Mouse (Mus musculus) left cerebral cortex, postnatal 25 days (tissue): ENCODE measurements around the gene Osbpl8. TPM values are rescaled to one million over a fixed set of nuclear protein-coding genes. Genes with fewer than 3 reads are reported as not detected.
"Not testable (repeated sequence)": the region's sequence is repeated elsewhere in the genome, so short reads cannot be mapped to it uniquely, and the experiment has no call there.

Experiments used
- DNase-seq, 2 experiments: peaks; one replicate each; pipeline ENCODE4 v3.0.0; 2022; ENCODE audit warnings: low spot score in 2 of 2, mixed read lengths in 1 of 2
- intact Hi-C: fragments of 180-260 bp; cut with DNase I; formaldehyde crosslinking; loops from one replicate; pipeline ENCODE4 v1.15.1; 2025
- total RNA-seq, 2 experiments: library from RNA; stranded (reverse); gene quantifications; 2 replicates each; pipeline ENCODE4 v1.2.3; 2021

The Osbpl8 gene
- total RNA-seq, 2 experiments from 2014 or later = 90.9 to 98.6 TPM

DNA sequence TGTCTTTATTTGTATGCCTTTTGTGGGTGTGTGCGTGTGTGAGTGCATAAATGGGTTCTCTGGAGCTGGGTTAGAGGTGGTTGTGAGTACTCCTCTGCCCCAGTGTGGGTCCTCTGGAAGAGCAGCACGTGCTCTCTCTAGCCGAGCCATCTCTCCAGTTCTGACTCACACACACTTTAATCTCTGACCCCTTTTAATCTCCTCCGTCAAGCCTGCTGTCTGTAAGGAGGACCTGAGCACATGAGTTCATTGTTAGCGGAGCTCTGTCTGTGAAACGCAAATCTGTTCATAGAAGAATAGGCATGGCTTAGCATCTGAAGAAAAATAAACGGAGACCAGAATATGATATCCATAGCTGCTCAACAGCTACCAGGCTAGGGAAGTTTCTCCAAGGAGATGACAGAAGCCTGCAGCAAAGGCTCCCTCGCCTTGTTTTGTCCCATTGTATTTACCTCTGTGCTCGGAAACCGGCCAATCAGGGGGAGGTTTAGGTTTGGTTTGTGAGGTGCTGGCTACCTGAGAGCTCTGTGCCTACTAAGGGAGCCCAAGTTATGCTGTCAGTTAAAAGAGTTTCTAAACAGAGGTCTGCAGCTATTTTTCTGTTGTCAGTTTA is 58.8 kb downstream of the Osbpl8 start:
- intact Hi-C loops = loop anchor here (10.0 kb wide), 1 partner anchor 701 kb away; no protein-coding TSS in a partner anchor
- no peak for DNase-seq

DNA sequence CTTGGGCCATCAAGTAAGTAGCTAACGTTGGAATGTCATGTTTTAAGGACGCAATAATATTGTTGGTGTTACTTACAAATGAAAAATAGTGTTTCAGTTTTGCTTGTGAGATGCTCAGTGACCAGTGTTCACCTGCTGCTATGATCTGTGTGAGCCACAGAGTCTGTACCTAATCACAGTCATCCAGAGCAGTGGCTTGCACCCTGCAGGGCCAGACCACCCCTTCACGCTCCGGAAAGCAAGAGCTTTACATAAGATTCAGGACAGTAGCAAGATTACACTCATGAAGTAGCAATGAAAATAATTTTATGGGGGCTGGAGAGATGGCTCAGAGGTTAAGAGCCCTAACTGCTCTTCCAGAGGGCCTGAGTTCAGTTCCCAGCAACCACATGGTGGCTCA is 60.1 kb downstream of the Osbpl8 start:
- intact Hi-C loops = loop anchor here (5.0 to 10.0 kb wide), 2 partner anchors 73 to 700 kb away; partner anchors contain the start of gene Bbs10
- DNase-seq = no peak

DNA sequence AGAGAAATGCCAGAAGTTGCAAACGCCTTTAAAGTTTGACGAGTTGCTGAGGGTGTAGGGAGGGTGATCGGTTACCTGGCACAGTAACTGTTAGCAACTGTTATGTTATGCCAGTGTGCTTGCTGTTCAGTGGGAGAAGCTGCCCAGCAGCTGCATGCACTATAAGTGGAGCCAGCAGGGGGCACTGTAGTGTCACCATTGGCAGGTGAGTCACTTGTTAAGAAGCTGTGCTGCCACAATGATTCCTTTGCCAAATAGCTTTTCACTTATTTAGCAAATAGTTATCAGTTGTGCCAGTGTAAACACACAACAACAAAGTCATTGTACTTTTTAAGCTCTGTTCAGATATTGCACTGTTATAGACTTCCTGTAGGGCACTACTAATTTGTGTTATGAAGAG is 62.0 kb downstream of the Osbpl8 start:
- DNase-seq = peak; percentile 92 to 94
- intact Hi-C loops = loop anchor here (5.0 to 10.0 kb wide), 2 partner anchors 71 to 698 kb away; partner anchors contain the start of gene Bbs10

DNA sequence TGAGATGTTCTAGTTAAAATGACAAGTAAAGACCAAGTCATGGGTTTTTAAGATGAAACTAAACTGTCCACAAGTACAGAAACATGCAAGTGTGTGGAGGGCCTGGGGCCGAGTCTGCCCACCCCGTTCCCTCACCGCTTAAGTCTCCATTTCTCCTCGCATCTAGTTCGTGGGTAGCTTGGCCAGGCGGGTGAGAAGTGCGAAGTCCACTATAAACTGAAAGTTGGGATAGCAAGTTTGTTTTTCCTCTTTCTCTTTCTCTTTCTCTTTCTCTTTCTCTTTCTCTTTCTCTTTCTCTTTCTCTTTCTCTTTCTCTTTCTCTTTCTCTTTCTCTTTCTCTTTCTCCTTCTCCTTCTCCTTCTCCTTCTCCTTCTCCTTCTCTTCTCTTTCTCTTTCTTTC is 67.7 kb downstream of the Osbpl8 start:
- DNase-seq, intact Hi-C loops: not testable (repeated sequence)

DNA sequence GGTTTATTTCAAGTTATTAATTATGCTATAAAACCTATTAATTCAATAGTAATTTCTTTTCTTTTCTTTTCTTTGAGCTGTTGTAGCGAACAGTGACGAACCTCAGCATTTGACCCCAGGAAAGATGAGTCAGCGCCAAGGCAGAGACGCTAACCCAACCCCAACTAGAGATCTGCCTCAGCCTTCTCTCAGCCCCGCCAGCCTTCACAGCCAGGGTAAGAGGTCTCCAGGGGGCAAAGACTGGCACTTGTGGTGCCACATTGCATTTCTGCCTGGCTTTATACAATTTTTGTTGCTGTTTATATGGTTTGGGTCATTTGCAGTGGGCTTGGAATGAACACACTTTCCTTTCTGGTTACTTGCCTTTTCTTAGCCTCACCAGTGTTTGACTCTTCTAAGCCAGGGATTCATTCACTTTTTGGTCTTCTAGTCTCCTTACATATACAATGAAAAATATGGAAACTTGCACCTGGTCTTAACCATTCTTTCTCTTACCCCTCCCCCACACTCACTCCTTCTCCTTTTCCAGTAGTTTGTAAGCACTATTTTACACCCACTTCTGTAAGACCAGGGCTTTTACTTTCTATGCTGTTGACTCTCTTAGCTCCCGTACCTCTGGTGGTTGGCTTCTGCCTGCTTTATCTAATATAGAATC is 69.1 kb downstream of the Osbpl8 start:
- intact Hi-C loops = no loop called here
- no peak for DNase-seq

DNA sequence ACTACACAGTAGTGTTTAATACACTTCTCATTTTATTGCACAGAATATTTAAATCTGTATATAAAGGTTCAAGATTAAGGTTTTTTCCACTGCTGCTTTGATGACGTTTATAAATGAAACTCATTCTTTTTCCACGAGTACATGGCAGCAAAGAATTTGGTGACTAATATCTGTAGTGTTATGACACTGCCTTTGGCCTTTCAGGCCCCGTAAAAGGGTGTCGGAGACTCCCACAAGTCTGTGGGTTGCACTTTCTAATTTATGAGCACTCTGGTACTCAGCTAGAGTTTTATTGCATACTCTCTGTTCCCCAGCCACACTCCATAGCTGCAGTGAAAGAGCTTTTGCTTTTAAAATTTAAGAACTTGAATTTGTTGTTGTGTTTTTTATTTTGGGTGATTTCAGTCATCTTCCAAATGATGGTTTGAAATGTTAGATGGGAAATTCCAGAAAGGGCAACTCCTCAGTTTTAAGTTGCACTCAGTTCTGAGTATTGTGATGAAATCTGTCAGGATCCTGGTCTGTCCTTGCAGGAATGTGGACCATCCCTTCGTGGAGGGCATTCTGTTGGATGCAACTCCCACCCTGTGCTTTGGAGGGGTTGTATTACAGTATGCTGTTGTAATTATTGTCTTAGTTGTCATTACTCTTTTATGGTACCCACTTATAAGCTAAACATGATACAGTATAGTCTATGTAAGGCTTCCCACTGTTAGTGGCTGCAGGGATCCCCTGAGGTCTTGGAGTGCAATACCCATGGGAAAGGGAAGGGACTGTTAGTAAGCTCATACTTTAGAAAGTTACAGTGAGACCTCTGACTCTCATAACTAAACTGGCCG is 70.1 kb downstream of the Osbpl8 start:
- intact Hi-C loops = no loop called here
- DNase-seq = no peak

DNA sequence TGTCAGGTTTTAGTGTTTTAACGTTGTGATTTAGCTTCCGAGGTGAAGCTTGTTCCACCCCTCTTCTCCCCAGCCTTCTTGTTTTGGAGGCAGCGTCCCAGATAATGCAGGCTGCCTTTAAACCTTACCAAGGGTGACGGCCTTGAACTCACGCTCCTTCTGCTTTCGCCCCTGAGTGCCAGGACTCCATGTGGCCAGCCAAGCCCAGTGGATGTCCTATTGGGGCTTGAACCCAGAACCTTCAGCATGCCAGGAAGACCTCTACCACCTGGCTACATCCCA is 70.7 kb downstream of the Osbpl8 start:
- intact Hi-C loops = no loop called here
- no peak for DNase-seq

DNA sequence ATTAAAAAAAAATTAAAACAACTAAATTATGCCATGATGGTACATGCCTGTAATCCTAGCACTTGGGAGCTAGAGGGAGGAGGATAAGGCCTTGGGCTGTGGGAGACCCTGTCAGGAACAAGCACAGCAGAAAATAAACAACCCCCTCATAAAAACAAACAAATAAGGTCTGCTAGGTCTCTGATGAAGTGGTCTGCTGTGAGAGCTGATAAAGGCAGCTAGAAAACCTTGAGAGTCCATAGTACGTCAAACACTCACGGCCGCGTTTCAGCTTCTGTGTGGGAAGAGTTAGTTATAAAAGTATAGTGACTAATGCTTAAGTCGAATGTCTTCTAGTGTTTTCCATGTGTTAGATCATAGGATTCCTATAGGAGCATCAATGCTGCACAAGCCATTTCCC is 72.9 kb downstream of the Osbpl8 start:
- intact Hi-C loops = no loop called here

DNA sequence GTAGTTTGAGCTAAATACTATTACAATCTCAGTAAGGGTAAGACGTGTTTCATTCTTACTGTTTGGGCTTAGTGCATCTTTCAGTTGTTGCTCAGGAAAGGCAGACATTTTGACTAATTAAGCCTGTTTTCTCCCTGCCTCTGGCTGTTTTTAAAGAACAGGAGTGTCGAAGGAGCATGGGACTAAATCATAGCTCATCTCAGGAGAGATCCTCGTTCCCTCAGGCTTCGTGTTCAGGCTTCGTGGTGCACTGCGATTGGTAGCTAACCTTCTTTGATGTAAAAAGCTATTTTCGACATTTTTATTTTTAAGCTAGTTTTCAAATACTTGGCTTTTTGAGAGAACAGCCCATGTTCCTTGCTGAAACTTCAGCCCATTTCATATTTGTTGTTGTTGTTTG is 78.1 kb downstream of the Osbpl8 start:
- intact Hi-C loops = no loop called here
- no peak for DNase-seq

More for the DNA sequence above, 72.9 kb downstream of the Osbpl8 start:
- no peak for DNase-seq

DNA sequence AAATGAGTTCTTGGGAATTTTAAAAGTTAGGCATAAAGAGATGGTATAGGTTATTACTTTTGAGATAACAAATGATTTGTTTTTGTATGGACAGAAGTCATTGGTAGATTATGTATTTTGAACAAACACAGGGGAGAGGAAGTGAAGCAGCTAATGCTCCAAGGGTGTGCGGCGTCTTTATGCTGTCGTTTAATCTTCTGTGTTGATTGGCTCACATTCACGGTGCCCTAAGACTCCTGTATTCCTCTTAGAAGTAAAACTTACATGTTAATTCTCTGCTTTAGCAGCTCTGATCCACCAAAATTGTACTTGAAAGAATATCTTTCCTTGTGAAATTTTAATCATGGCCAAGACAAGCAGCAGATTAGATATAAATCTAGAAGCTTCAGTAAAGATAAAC is 83.1 kb downstream of the Osbpl8 start:
- intact Hi-C loops = no loop called here
- no peak for DNase-seq

DNA sequence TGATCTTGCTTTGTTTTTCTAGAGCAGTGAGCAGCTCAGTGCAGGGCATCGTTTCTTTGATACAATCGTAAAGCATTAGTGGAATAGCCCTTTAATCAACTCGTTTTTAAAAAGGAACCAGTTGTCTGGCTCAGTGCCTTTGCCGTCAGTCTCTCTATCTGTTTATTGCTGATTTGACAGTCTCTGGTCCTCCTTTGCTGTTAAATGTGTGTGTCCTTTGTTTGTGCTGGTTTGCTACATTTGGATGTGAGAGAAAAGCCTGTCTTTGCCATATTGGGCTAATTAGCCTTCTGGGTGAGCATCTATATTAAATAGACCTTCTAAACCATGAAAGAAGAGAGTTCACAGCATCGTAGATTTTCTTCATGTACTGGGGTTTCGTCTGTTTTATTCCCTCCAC is 83.6 kb downstream of the Osbpl8 start:
- intact Hi-C loops = no loop called here
- DNase-seq = peak in 1 of 2 experiments; percentile 29

DNA sequence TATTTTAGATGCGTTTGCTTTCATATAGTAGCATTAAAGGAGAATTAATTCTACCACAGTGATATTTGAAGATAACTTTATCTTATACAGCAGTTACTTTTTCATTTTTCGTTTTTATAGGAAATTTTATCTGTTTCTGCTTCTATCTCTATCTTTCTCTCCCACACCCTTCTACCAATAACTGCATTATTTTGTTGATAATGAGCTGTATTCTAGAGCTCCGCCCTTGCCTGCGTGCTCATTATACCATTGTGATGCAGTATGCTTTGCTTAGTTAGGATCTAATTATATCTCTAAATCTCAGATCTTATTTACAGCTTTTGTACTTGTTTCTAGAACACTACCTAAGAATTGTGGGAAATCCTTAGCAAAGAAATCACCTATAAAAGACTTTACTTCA is 85.6 kb downstream of the Osbpl8 start:
- intact Hi-C loops = loop anchor here (5.0 to 10.0 kb wide), 2 partner anchors 63 to 215 kb away; no protein-coding TSS in a partner anchor
- no peak for DNase-seq

DNA sequence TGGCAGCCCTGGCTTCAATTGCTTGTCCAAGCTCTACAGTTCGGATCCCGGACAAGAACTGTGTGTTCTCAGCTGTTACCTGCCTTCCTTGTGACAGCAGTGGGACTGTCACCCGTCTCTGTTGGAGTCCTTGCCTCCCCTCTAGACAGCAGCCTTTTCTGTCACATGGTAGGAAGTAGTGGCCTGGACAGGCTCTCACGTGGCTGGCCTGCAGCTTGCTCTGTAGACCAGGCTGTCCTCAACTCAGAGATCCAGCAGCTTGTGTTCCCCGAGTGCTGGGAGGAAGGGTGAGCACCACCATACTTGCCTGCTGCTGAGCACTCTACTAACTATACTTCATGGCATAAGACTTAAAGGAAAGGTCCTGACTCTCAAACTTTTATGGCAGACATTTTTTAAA is 87.1 kb downstream of the Osbpl8 start:
- no peak for DNase-seq
- intact Hi-C loops = loop anchor here (5.0 to 10.0 kb wide), 2 partner anchors 64 to 217 kb away; no protein-coding TSS in a partner anchor

DNA sequence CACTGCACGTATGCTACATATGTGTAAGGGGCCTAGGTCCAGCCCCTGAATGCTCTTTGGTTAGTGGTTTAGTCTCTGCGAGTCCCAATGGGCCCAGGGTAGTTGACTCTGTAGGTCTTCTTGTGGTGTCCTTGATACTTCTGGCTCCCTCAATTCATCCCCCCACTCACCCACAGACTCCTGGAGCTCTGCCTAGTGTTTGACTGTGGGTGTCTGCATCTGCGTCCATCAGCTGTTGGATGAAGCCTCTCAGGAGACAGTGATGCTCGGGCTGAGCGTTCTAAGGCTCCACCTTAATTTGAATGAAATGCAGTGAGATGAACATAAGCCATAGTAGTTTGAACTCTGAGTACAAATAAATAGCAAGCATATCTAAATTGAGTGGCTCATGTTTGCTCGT is 90.7 kb downstream of the Osbpl8 start:
- intact Hi-C loops = loop anchor here (10.0 kb wide), 1 partner anchor 220 kb away; no protein-coding TSS in a partner anchor
- peak in 1 of 2 experiments; percentile 84 for DNase-seq

DNA sequence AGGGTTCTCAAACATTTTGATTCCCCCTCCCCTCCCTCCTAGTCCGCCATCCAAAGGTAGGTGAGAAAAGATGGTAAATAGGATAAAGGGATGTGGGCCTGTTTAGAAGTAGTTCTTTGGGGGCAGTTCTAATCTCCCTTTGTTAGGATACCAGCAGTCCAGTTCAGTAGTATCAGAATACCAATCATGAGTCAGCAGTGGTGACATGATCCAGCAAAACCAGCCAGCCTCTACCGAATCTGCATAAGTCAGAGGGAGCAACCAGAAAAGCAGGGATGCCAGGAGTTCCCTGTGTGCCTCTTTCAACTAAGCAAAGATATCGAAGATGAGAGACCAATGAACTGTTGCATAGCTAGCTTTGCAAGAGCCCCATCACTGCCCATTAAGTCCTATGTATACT is 91.6 kb downstream of the Osbpl8 start:
- intact Hi-C loops = loop anchor here (10.0 kb wide), 1 partner anchor 221 kb away; no protein-coding TSS in a partner anchor
- no peak for DNase-seq

DNA sequence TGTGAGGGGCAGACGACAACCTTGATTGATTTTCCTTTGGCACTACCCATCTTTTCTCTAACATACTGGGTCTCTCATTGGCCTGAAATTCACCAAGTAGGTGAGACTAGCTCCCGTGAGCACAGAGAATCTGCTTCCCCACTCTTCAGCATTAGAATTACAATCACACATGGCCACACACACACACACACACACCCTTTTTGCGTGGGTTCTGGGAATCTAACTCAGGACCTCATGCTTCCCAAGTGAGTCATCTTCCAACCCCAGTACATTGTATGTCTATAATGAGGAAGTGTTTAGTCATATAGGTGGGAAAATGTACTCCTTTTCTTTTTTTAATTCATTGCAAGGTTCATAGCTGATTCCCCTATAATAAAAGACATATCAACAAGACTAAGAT is 92.8 kb downstream of the Osbpl8 start:
- DNase-seq = peak; percentile 45 to 87
- intact Hi-C loops = loop anchor here (10.0 kb wide), 1 partner anchor 223 kb away; no protein-coding TSS in a partner anchor

DNA sequence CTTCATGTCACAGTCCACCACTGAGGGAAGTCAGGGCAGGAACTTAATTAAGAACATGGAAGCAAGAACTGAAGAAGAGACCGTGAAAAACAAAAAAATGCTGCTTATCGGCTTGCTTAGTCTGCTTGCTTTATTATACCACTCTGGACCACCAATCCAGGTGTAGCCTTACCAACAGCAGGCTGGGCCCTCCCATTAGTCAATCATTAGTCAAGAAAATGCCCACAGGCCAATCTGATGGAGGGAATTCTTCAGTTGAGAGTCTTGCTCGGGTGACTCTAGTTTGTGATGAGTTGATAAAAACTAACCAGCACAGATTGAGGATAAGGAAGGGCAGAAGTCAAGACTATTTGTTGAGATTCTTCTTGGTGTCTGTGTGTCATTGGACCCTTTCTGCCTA is 93.7 kb downstream of the Osbpl8 start:
- DNase-seq = no peak
- intact Hi-C loops = loop anchor here (10.0 kb wide), 1 partner anchor 223 kb away; no protein-coding TSS in a partner anchor

DNA sequence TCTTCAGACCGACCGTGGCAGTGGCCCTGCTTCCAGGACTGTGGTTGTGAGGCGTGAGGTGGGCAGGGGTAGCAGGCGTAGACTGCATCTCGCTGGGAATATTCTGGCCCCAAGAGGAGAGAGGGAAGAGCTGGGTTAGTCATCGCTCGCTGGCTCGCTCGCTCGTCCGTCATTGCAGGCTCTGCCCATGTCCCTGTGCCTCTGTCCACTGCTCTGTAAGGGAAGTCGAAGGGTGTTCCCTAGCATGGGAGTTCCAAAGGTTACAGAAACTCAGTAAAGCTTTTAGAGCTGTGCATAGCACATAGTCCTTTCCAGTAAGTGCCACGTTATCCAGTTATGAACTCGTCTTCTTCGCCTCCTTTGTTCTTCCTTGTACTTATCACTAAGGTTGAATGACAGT is 107.1 kb downstream of the Osbpl8 start:
- intact Hi-C loops = no loop called here
- DNase-seq = no peak

DNA sequence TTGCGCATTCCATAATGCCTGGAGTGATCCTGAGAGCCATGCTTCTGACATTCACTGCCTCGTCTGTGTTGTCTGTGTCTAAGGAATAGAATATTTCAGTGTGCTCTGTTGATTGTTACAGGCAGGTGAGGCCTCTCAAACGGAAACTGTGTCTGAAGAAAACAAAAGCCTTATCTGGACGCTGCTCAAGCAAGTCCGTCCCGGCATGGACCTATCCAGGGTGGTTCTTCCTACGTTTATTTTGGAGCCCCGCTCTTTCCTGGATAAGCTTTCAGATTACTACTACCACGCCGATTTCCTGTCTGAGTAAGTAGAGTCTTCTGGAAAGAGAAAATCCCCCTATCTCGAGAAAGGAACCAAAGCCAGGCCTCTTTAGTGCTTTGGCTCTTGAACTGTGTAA is 108.4 kb downstream of the Osbpl8 start:
- no peak for DNase-seq
- intact Hi-C loops = no loop called here

DNA sequence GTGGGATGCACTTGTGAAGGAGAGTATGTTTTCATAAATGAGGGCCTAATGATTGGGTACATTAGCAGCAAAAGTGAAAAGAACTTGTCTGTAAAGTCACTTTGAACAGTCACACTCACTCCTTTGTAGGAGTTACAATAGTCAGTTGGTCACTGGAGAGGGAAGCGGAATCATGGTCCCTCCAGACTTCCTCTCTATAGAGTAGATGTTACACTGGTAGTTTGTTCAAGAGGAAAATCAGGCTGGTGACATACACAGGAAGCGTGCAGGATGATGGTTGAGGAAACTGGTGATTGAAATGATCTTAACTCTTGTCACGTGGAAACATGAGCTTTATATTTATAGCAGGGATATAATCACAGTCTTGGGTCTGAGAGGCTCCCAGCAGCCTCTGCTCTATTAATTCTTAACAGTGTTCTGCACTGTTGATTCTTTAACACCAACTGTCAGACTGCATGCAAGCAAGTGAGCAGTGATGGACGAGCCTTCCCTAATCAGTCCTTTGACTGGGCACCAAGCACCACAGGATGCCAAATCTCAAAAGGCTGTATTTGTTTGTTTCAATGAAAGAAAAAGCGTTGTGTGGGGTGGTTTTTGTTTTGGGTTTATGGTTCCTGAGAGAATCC is 109.0 kb downstream of the Osbpl8 start:
- no peak for DNase-seq
- intact Hi-C loops = no loop called here
